Mouse (Mus musculus): ENCODE data around the gene Gm26558.

DNA sequence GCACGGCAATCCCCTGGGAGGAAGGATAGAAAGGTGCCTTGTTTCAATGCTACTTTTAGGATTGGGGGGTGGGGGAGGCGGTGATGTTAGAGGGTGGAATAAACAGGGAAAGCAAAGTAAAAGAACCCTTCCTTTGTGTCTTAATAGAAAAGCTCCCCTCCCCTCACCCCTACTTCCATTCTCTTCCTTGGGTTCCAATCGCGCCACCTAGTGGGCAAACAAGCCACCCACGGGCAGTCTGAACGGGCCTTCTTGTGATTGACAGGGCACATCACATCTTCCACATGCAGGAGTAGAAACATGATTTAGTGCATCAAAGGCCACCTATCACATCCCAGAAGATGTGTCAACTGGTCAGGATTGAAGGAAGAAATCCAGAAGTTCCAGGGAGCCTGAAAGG is 41.7 kb downstream of the Gm26558 start:
- TF ChIP-seq CTCF (IDR thresholded peaks at IDR 0.05; ENCODE audit: control insufficient read depth, insufficient read depth, insufficient read length) (no peak), MYOD1 (IDR thresholded peaks at IDR 0.05; ENCODE audit: control insufficient read depth, insufficient read length, low read depth) (no peak), CEBPB (IDR thresholded peaks at IDR 0.05; ENCODE audit: low read depth) (no peak), USF1 (IDR thresholded peaks at IDR 0.05; ENCODE audit: low read depth) (no peak), MYOG (IDR thresholded peaks at IDR 0.05; ENCODE audit: control insufficient read depth, extremely low read depth, insufficient read length) (no peak)
